Mouse (Mus musculus): ENCODE results near the gene Ppp1r3a. TPM values are rescaled to one million over a fixed set of nuclear protein-coding genes. Genes with fewer than 3 reads are reported as not detected.
"Not testable (repeated sequence)": the region's sequence is repeated elsewhere in the genome, so short reads cannot be mapped to it uniquely, and the experiment has no call there.

Ppp1r3a gene
- total and polyA plus RNA-seq, 2 experiments from 2014 or later = not detected

DNA sequence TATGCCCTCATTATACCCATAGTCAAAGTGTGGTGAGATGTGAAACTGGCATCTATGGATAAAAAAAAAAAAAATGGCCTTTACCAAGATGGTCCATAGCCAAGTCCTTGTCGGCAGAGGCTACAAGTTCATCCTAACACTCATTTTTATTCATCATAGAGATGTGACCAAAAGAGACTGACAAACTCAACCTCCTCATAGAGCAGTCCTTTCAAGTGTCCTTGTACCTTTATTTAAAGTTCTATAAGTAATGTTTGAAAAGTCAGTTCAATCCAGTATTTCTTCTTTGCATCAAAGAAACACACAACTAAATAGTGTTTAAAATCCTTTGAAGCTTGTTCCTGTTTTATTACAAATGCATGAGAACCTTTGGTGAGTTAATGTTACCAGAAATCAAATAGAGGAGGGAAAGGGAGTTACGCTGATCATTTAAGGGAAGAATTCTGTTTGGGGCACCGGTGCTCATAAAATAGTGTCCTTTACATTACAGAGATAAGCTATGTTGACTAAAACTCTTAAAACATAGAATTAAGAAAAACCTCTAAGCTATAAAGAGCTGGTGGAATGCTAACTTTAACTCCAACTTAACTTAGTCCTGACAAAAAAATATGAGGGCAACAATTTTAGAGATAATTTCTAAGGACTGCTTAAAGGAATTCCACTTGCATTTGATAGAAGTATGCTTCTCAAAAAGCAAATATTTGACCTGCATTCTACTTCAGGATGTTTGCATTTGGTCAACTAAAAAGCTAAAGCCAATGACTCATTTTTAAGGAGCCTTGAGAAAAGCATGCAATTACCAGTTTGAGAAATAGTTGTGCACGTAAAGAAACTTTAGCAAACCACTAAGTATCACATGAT lies 39.7 kb downstream of the Ppp1r3a start:
- 88% methylated on average over 4 of the region's 4 CpGs for WGBS
- Histone ChIP-seq H3K4me3 (ENCODE audit: low read depth, low read length) (no peak overlapping the region), H3K9me3 (ENCODE audit: low read length) (no peaks in the 10 kb centered on the region), H3K9ac (replicated peaks; ENCODE audit: low read length, poor library complexity, severe bottlenecking) (no peak overlapping the region), H3K4me1 (ENCODE audit: insufficient read depth, low read length) (no peaks in the 10 kb centered on the region), H3K27me3 (ENCODE audit: insufficient read depth, low read length) (no peaks in the 10 kb centered on the region), H3K36me3 (ENCODE audit: insufficient read depth, low read length) (no peaks in the 10 kb centered on the region), H3K27ac (ENCODE audit: low read depth, low read length) (no peak overlapping the region), H3K4me2 (ENCODE audit: low read depth, low read length, poor library complexity, severe bottlenecking) (no peak overlapping the region)
- DNase-seq (ENCODE audit: low spot score) (no peak), ATAC-seq (ENCODE audit: low FRiP score) (no peak)
- TF ChIP-seq CTCF (IDR thresholded peaks at IDR 0.05) = no peak

DNA sequence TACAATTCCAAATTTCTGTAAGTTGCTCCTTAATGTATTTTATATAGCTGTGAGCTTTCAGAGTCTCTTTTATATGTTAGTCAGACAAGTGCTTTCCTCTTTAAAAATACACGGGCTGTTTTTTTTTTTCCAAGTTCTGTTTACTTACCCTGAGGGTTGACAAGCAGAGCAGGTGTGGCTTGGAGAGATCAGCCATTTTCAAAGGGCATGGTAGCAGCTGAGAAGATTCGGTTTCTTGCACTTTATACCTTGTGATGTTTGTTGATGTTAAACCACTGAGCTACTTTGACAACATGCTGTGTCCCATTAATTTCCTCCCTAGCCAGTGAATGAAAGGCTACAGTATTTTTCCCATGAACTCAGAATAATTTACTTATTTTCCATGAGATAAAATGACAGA lies 42.9 kb downstream of the Ppp1r3a start:
- no peak for TF ChIP-seq CTCF (IDR thresholded peaks at IDR 0.05)
- no peak for ATAC-seq (ENCODE audit: low FRiP score)
- Histone ChIP-seq H3K9ac (replicated peaks; ENCODE audit: low read length, poor library complexity, severe bottlenecking) (no peak overlapping the region), H3K4me3 (ENCODE audit: low read depth, low read length) (no peak overlapping the region), H3K27ac (ENCODE audit: low read depth, low read length) (no peak overlapping the region), H3K4me1 (ENCODE audit: insufficient read depth, low read length) (no peaks in the 10 kb centered on the region), H3K27me3 (ENCODE audit: insufficient read depth, low read length) (no peaks in the 10 kb centered on the region), H3K9me3 (ENCODE audit: low read length) (no peaks in the 10 kb centered on the region), H3K36me3 (ENCODE audit: insufficient read depth, low read length) (no peaks in the 10 kb centered on the region), H3K4me2 (ENCODE audit: low read depth, low read length, poor library complexity, severe bottlenecking) (no peak overlapping the region)
- WGBS = 65% methylated on average over 2 of the region's 2 CpGs
- no peak for DNase-seq (ENCODE audit: low spot score)

DNA sequence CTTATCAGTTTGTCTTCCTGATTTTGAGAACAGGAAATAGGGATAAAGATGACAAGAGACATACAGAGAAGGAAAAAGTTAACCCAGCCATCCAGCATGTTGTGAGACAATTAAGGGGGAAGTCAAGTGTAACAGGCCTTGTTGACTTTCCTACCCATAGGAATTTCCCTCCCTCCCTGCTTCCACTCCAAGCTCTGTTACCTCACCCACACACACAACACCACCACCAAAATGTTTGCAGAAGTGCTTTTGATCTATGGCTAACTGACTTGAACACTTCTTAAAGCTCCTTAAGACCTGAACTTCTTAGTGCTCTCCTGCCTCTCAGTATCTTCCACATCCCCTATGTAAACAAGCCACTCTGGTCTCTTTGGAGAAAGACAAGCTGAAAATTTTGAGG lies 55.0 kb downstream of the Ppp1r3a start:
- no peak for DNase-seq (ENCODE audit: low spot score)
- no peak overlapping the region for H3K9ac ChIP-seq (replicated peaks; ENCODE audit: low read length, poor library complexity, severe bottlenecking)
- no peaks in the 10 kb centered on the region for H3K4me1 ChIP-seq (ENCODE audit: insufficient read depth, low read length)
- H3K27me3 ChIP-seq (ENCODE audit: insufficient read depth, low read length) = no peaks in the 10 kb centered on the region
- H3K27ac ChIP-seq (ENCODE audit: low read depth, low read length) = no peak overlapping the region
- no peaks in the 10 kb centered on the region for H3K9me3 ChIP-seq (ENCODE audit: low read length)
- no peak for TF ChIP-seq CTCF (IDR thresholded peaks at IDR 0.05)
- no peak for ATAC-seq (ENCODE audit: low FRiP score)
- H3K4me2 ChIP-seq (ENCODE audit: low read depth, low read length, poor library complexity, severe bottlenecking) = no peak overlapping the region
- no peak overlapping the region for H3K4me3 ChIP-seq (ENCODE audit: low read depth, low read length)
- H3K36me3 ChIP-seq (ENCODE audit: insufficient read depth, low read length) = no peaks in the 10 kb centered on the region

DNA sequence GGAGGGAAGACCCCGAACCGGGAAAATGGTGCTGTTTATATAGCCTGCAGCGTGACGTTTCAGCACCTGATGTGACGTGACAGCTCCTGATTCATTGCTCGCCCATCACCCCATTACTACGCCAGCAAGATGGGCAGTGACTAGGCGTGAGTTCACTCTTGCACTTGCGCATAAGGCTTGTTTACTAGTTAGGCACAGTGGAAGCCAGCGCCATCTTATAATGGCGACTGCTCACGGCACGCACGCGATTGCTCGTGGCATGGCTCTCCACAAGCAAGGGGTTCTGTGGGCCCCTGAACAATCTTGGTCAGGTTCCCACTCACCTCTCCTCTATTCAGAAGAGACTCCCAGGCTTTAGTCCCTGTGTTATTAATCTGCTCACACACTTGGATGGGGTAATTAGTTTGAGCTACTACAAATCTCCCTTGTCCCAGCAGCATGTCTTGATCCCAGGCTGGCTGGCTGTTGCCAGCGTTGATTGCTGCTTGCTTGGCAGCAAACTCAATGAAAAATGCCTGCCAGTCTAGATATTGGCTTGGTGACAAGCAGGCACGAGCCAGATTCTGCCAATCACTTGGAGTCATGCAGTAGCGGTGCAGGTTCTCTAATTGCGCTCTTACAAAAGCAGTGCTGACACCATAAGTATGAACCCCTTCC lies 75.7 kb downstream of the Ppp1r3a start:
- not testable (repeated sequence) for H3K36me3 ChIP-seq (ENCODE audit: insufficient read depth, low read length); ATAC-seq (ENCODE audit: low FRiP score); H3K9me3 ChIP-seq (ENCODE audit: low read length); H3K4me1 ChIP-seq (ENCODE audit: insufficient read depth, low read length); H3K27ac ChIP-seq (ENCODE audit: low read depth, low read length); H3K4me2 ChIP-seq (ENCODE audit: low read depth, low read length, poor library complexity, severe bottlenecking); H3K9ac ChIP-seq (replicated peaks; ENCODE audit: low read length, poor library complexity, severe bottlenecking); H3K4me3 ChIP-seq (ENCODE audit: low read depth, low read length); H3K27me3 ChIP-seq (ENCODE audit: insufficient read depth, low read length)
- DNase-seq (ENCODE audit: low spot score) = peak; percentile 59
- WGBS = 88% methylated on average over 20 of the region's 20 CpGs

DNA sequence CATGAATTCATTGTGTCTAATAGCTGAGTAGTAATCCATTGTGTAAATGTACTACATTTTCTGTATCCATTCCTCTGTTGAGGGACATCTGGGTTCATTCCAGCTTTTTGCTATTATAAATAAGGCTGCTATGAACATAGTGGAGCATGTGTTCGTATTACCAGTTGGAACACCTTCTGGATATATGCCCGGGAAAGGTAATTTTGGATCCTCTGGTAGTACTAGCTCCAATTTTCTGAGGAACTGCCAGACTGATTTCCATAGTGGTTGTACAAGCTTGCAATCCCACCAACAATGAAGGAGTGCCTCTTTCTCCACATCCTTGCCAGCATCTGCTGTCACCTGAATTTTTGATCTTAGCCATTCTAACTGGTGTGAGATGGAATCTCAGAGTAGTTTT lies 86.1 kb downstream of the Ppp1r3a start:
- not testable (repeated sequence) for H3K9ac ChIP-seq (replicated peaks; ENCODE audit: low read length, poor library complexity, severe bottlenecking); H3K9me3 ChIP-seq (ENCODE audit: low read length); H3K27me3 ChIP-seq (ENCODE audit: insufficient read depth, low read length); H3K4me3 ChIP-seq (ENCODE audit: low read depth, low read length); H3K36me3 ChIP-seq (ENCODE audit: insufficient read depth, low read length); ATAC-seq (ENCODE audit: low FRiP score); DNase-seq (ENCODE audit: low spot score); H3K4me1 ChIP-seq (ENCODE audit: insufficient read depth, low read length); H3K4me2 ChIP-seq (ENCODE audit: low read depth, low read length, poor library complexity, severe bottlenecking); H3K27ac ChIP-seq (ENCODE audit: low read depth, low read length)
- WGBS = 87% methylated on average over 2 of the region's 2 CpGs

GRCm38 (mm10) chr6:14667651-14668050 lies 87.4 kb downstream of the Ppp1r3a start:
- H3K36me3 ChIP-seq (ENCODE audit: insufficient read depth, low read length); H3K4me1 ChIP-seq (ENCODE audit: insufficient read depth, low read length); H3K9ac ChIP-seq (replicated peaks; ENCODE audit: low read length, poor library complexity, severe bottlenecking); H3K9me3 ChIP-seq (ENCODE audit: low read length); H3K27ac ChIP-seq (ENCODE audit: low read depth, low read length); H3K4me2 ChIP-seq (ENCODE audit: low read depth, low read length, poor library complexity, severe bottlenecking); DNase-seq (ENCODE audit: low spot score); H3K27me3 ChIP-seq (ENCODE audit: insufficient read depth, low read length); ATAC-seq (ENCODE audit: low FRiP score); H3K4me3 ChIP-seq (ENCODE audit: low read depth, low read length): not testable (repeated sequence)
- WGBS = 81% methylated on average over 2 of the region's 2 CpGs

Other genes with a start within 250 kb of the Ppp1r3a start
- gene Foxp2, start 146.1 kb upstream of the Ppp1r3a start, total RNA-seq (2014; rRNA removed) = 103 and 113 TPM in 2 replicates
- 69.5 and 71.4 TPM in 2 replicates for gene Foxp2, start 146.1 kb upstream of the Ppp1r3a start, polyA plus RNA-seq (2015; fragmentation: Nextera tagmentation; extraction: Ambion mirVana)